Comparison of ENCODE assay signal across 8 mouse cellular contexts in the genomic region with DNA sequence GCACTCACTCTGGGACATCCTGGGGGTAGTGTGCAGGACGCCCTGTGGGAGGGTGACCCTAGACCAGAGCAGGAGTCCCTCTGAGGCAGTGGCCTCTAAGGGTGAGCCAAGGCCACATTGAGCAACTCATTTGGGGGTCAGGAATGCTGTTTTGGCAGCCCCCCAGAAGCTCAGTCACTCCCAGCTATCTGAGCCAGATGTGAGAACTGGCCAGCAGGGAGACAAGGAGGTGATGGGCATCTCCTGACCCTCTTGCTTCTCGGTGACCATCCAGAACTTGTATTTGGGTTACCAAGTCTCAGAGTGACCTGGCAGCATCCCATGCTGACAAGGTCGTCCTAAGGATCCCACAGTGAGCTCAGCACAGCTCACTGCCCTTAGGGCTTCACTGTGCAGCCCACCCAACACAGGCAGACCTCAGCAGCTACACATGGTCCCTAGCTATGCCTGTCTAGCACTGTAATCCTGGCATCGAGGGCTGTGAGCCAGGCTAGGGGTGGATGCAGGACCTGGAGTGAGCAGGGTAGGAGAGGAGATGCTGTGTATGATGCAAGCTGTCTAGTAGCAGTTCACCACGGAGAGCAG. TPM values are rescaled to one million over a fixed set of nuclear protein-coding genes. Genes with fewer than 3 reads are reported as not detected.
DNase-seq lines count a peak whose midpoint lies in the region; ATAC-seq lines count a peak whose summit lies in the region.

No protein-coding gene starts in this region.

- no peak overlapping the region for H3K4me3 ChIP-seq in hindbrain, embryonic 13.5 days
- no peak overlapping the region for H3K4me3 ChIP-seq in hindbrain, embryonic 11.5 days (ENCODE audit: low read depth, low read length)
- H3K4me3 ChIP-seq in brown adipose tissue, adult 24 weeks (ENCODE audit: insufficient read depth, low read depth, low read length), result no peak overlapping the region
- H3K4me3 ChIP-seq in liver, embryonic 13.5 days (replicated peaks), result peak overlapping the region; percentile 33

- peaks cover 41% of the 10 kb centered on the region for H3K4me1 ChIP-seq in hindbrain, embryonic 13.5 days (replicated peaks)
- 0 out of 2 replicates have a peak, but pooled peaks cover 2% of the 10 kb centered on the region for H3K4me1 ChIP-seq in hindbrain, embryonic 11.5 days (replicated peaks; ENCODE audit: control insufficient read depth, insufficient read depth, low read length)
- H3K4me1 ChIP-seq in brown adipose tissue, adult 24 weeks (ENCODE audit: control insufficient read depth, insufficient read depth, insufficient read length, low read length), result peaks cover 48% of the 10 kb centered on the region
- H3K4me1 ChIP-seq in liver, embryonic 13.5 days (replicated peaks), result peaks cover 93% of the 10 kb centered on the region

- no peak overlapping the region; the same call in 1 of the 2 replicates for H3K9ac ChIP-seq in hindbrain, embryonic 13.5 days
- no peak overlapping the region for H3K9ac ChIP-seq in hindbrain, embryonic 11.5 days (ENCODE audit: low read depth, low read length)
- peak overlapping the region; percentile 60 for H3K9ac ChIP-seq in liver, embryonic 13.5 days

- intact Hi-C loops in heart, postnatal 14 days (cut with DNase I), result no loop called here

- no peaks in the 10 kb centered on the region for H3K9me3 ChIP-seq in hindbrain, embryonic 13.5 days
- H3K9me3 ChIP-seq in hindbrain, embryonic 11.5 days (ENCODE audit: control insufficient read depth, low read length), result no peaks in the 10 kb centered on the region
- H3K9me3 ChIP-seq in liver, embryonic 13.5 days (replicated peaks), result no peaks in the 10 kb centered on the region

- peak overlapping the region; percentile 48; the same call in 1 of the 2 replicates for H3K4me2 ChIP-seq in hindbrain, embryonic 13.5 days
- H3K4me2 ChIP-seq in hindbrain, embryonic 11.5 days (replicated peaks; ENCODE audit: low read depth, low read length), result no peak overlapping the region
- H3K4me2 ChIP-seq in liver, embryonic 13.5 days, result peak overlapping the region; percentile 96

- peak; percentile 33; the same call in 1 of the 2 replicates for ATAC-seq in hindbrain, embryonic 13.5 days (ENCODE audit: low FRiP score)
- ATAC-seq in hindbrain, embryonic 11.5 days (ENCODE audit: low FRiP score), result no peak
- ATAC-seq in liver, embryonic 13.5 days (ENCODE audit: low read depth), result no peak
- ATAC-seq in megakaryocyte progenitor cell, adult 5-6 weeks (replicated peaks; ENCODE audit: poor library complexity), result no peak; the same call in 1 of the 2 replicates

- DNase-seq in hindbrain, embryonic 11.5 days (ENCODE audit: low spot score), result no peak
- peak; percentile 66 to 70 for DNase-seq in heart, postnatal 14 days
- no peak for DNase-seq in liver, embryonic 13.5 days
- DNase-seq in left cerebral cortex, adult 9 months (ENCODE audit: low spot score in 2 of 2), result no peak
- DNase-seq in right cerebral cortex, postnatal 4 days, result no peak

- no peak overlapping the region for H3K27ac ChIP-seq in hindbrain, embryonic 13.5 days
- no peak overlapping the region for H3K27ac ChIP-seq in hindbrain, embryonic 11.5 days (ENCODE audit: low read depth, low read length)
- H3K27ac ChIP-seq in brown adipose tissue, adult 24 weeks (replicated peaks; ENCODE audit: low read depth, low read length), result 0 out of 2 replicates have a peak overlapping the region, but pooled peaks have one; percentile 2
- H3K27ac ChIP-seq in liver, embryonic 13.5 days, result peak overlapping the region; percentile 91

- H3K36me3 ChIP-seq in hindbrain, embryonic 13.5 days, result peaks cover 6% of the 10 kb centered on the region
- H3K36me3 ChIP-seq in hindbrain, embryonic 11.5 days (ENCODE audit: control insufficient read depth, insufficient read depth, low read length), result no peaks in the 10 kb centered on the region
- peaks cover 16% of the 10 kb centered on the region for H3K36me3 ChIP-seq in liver, embryonic 13.5 days

- 42% methylated on average over 5 of the region's 5 CpGs for WGBS in hindbrain, embryonic 13.5 days
- WGBS in hindbrain, embryonic 11.5 days, result 56% methylated on average over 4 of the region's 5 CpGs
- WGBS in liver, embryonic 13.5 days (ENCODE audit: insufficient replicate concordance), result 46% methylated on average over 5 of the region's 5 CpGs

- H3K27me3 ChIP-seq in hindbrain, embryonic 13.5 days, result peaks cover 46% of the 10 kb centered on the region
- peaks cover 9% of the 10 kb centered on the region for H3K27me3 ChIP-seq in hindbrain, embryonic 11.5 days (ENCODE audit: control insufficient read depth, insufficient read depth, low read length)
- no peaks in the 10 kb centered on the region for H3K27me3 ChIP-seq in liver, embryonic 13.5 days

RNA-seq across cellular contexts. Expression of gene Notch3, which starts 49.3 kb away (rescaled TPM):
- 8.2 and 8.6 TPM in 2 replicates for polyA plus RNA-seq in hindbrain, embryonic 13.5 days (2015; fragmentation: Nextera tagmentation; extraction: Ambion mirVana)
- polyA plus RNA-seq in hindbrain, embryonic 11.5 days (2014; fragmentation: Nextera tagmentation; extraction: Ambion mirVana), result 20.3 and 24.7 TPM in 2 replicates
- 4.3 and 7.4 TPM in 2 replicates for polyA plus RNA-seq in brown adipose tissue, adult 24 weeks (2012; ENCODE audit: insufficient read depth, insufficient read length, missing spikeins)
- 10 to 100 TPM; 43.3 to 44.2 TPM for total RNA-seq in heart, postnatal 14 days (2021)
- 0.45 and 0.48 TPM in 2 replicates for polyA plus RNA-seq in liver, embryonic 13.5 days (2015; fragmentation: Nextera tagmentation; extraction: Ambion mirVana)
- 0.02 TPM in 1 of 2 replicates, not detected in the other for total RNA-seq in megakaryocyte progenitor cell, adult 5-6 weeks (2015)
- not detected in 2 replicates for total RNA-seq in megakaryocyte progenitor cell, adult 5-6 weeks (2017)

Comparison
In these comparisons a context has a peak if more than half of its experiments do, and no peak if none do; other contexts are left out.
1. H3K27ac ChIP-seq: peak in brown adipose tissue, adult 24 weeks (single experiment) and liver, embryonic 13.5 days (single experiment); none in hindbrain, embryonic 13.5 days (single experiment) and hindbrain, embryonic 11.5 days (single experiment).
2. DNase-seq: peak in heart, postnatal 14 days (2 of 2); none in hindbrain, embryonic 11.5 days (single experiment), liver, embryonic 13.5 days (single experiment), left cerebral cortex, adult 9 months (0 of 2) and right cerebral cortex, postnatal 4 days (single experiment).